Mouse (Mus musculus) layer of hippocampus, postnatal 10 days (tissue): ENCODE results near the gene Dnal4. TPM values are rescaled to one million over a fixed set of nuclear protein-coding genes. Genes with fewer than 3 reads are reported as not detected.

ENCODE experiments used
- DNase-seq, 2 experiments: peaks; one replicate each; pipeline ENCODE4 v3.0.0; 2021; ENCODE audit warnings: low spot score in 2 of 2
- total RNA-seq, 2 experiments: library from RNA; stranded (reverse); gene quantifications; 2 replicates each; pipeline ENCODE4 v1.2.3; 2021

Gene Dnal4
- total RNA-seq, 2 experiments from 2014 or later, result 31.9 to 33.4 TPM

- no peak for DNase-seq
Observed at GRCm38 (mm10) chr15:79764539-79765267, 12.9 kb downstream of the Dnal4 start.

GRCm38 (mm10) chr15:79763601-79764246, 13.9 kb downstream of the Dnal4 start:
- DNase-seq, result no peak

- DNase-seq, result no peak
Observed at GRCm38 (mm10) chr15:79763001-79763400, 14.6 kb downstream of the Dnal4 start.

GRCm38 (mm10) chr15:79760956-79761355, 16.7 kb downstream of the Dnal4 start:
- DNase-seq, result no peak

- DNase-seq, result no peak
Observed at GRCm38 (mm10) chr15:79757118-79757517, 20.5 kb downstream of the Dnal4 start.

GRCm38 (mm10) chr15:79755977-79756625, 21.5 kb downstream of the Dnal4 start:
- DNase-seq, result no peak

GRCm38 (mm10) chr15:79755176-79755575, 22.5 kb downstream of the Dnal4 start:
- no peak for DNase-seq

GRCm38 (mm10) chr15:79753873-79754272, 23.8 kb downstream of the Dnal4 start:
- DNase-seq, result no peak

- DNase-seq, result no peak
Observed at GRCm38 (mm10) chr15:79753420-79753752, 24.3 kb downstream of the Dnal4 start.

- peak; percentile 85 to 88 for DNase-seq
Observed at GRCm38 (mm10) chr15:79752742-79753419, 24.8 kb downstream of the Dnal4 start.

- DNase-seq, result no peak
Observed at GRCm38 (mm10) chr15:79751772-79752171, 25.9 kb downstream of the Dnal4 start.

- DNase-seq, result no peak
Observed at GRCm38 (mm10) chr15:79750266-79750665, 27.4 kb downstream of the Dnal4 start.

- no peak for DNase-seq
Observed at GRCm38 (mm10) chr15:79749162-79749561, 28.5 kb downstream of the Dnal4 start.

GRCm38 (mm10) chr15:79747998-79748397, 29.7 kb downstream of the Dnal4 start:
- no peak for DNase-seq

GRCm38 (mm10) chr15:79745883-79746282, 31.8 kb downstream of the Dnal4 start:
- DNase-seq, result no peak

GRCm38 (mm10) chr15:79745312-79745711, 32.3 kb downstream of the Dnal4 start:
- DNase-seq, result no peak

- no peak for DNase-seq
Observed at GRCm38 (mm10) chr15:79744742-79745141, 32.9 kb downstream of the Dnal4 start.

GRCm38 (mm10) chr15:79744001-79744400, 33.6 kb downstream of the Dnal4 start:
- no peak for DNase-seq

GRCm38 (mm10) chr15:79742706-79743023, 35.0 kb downstream of the Dnal4 start:
- DNase-seq, result no peak

- DNase-seq, result peak; percentile 90 to 94
Observed at GRCm38 (mm10) chr15:79741921-79742705, 35.5 kb downstream of the Dnal4 start, which contains the start of gene Sun2. Gene Sun2 (minus strand): TSS chr15:79742536.
